Mouse (Mus musculus) NIH3T3 (cell line): Measurements from ENCODE around the gene Frmd4a.
"Not testable (repeated sequence)": the region's sequence is repeated elsewhere in the genome, so short reads cannot be mapped to it uniquely, and the experiment has no call there.

Experiments
- DNase-seq: peaks from one replicate; pipeline ENCODE4 v3.0.0-alpha.2; 2012; ENCODE audit warnings: low read depth

Frmd4a gene

DNA sequence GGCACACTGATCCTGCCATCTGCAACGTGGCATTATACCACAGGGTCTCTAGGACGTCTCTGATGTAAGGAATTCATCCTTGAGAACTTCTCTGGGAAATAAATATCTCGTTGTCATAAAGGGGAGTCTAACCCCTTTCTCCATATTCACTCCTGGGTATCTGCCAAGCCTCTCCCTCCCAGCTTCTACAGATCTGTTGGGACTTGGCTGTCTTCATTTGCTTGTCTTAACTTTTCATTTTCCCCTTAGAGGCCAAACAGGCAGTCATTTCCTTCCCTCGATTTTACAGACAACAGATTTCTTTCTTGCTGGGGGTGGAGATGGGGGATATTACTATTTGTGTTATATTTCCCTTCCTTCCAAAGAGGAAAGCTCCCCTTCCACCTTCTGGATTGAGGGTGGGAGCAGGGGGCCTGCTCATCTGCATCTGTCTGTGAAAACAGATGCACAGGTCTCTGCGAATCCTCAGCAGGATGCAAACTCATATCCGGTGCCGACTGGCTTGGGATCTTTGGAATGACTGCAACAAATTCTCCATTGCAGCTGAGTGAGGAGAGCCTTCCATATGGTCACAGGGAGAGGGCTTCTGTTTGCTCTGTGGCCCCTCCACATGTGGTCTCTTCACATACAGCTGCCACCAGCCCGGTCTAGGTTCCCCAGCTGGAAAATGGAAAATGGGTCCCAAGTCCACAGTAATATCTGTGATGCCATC is 562.0 kb downstream of the Frmd4a start:
- DNase-seq: no peak

DNA sequence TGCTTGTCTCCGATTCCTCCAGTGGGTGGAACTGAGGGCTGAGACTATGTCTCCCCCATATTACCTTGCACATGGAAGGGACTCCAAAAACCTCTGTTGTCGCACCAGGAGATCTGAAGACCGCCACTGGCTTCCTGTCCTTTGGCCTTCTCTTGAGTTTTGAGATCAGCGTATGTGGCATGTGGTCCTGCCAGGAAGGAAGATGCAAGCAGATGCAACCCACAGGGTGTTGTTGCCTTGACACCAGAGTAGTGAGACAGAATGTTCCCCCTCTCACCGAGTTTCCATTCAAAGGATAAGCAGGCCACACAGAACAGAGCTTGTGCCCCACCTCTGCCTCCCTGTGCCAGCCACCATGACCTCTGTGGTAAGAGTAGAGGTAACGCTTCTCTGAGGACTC is 563.1 kb downstream of the Frmd4a start:
- DNase-seq: no peak

DNA sequence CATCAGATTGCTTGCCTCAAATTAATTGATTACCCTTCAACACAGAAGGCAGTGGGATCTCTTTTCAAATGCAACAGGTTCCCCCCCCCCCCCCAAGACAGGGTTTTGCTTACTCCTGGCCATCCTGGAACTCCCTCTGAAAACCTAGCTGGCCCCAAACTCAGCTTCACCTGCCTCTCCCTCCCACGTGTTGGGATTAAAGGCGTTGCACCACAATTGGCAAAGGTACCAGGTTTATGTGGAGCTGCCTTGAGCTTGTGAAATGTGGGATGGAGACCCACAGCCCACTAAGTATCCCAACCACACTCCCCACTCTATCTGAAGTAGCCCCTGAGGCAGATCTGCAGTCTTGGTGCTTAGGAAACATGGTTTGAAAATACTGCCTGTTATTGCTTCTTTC is 565.4 kb downstream of the Frmd4a start:
- DNase-seq: no peak

DNA sequence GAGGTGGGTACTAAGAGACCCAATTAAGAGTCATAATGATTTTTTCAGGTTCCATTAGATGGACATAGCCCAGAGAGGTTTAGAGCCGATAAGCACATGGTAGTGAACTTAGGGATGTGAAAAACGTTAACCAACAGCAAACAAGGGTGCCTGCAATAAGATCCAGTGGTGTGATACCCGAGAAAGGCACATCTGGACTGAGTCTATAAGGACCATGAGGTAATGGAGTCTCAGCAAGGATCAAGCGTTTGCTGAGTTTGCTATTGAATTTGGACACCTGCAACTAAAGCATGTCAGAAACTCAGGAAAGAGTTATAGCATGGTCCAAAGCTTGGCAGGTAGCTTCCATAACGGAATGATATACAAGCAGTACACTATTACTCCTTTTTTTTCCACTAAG is 566.7 kb downstream of the Frmd4a start:
- no peak for DNase-seq

DNA sequence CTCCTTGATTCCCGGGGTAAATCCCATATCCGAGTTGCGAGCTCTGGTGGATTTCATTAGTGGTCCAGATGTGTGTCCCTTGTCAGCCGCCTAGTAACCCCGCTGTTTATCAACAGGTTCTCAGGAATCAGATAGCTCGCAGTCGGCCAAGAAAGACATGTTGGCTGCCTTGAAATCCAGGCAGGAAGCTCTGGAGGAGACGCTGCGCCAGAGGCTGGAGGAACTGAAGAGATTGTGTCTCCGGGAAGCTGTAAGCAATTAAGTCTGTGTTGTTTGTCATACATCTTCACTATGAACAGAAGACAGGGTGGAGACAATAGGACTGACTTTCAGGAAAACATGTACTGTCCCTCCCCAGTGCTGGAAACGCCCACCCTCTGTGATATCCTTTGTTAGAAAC is 568.7 kb downstream of the Frmd4a start:
- no peak for DNase-seq

DNA sequence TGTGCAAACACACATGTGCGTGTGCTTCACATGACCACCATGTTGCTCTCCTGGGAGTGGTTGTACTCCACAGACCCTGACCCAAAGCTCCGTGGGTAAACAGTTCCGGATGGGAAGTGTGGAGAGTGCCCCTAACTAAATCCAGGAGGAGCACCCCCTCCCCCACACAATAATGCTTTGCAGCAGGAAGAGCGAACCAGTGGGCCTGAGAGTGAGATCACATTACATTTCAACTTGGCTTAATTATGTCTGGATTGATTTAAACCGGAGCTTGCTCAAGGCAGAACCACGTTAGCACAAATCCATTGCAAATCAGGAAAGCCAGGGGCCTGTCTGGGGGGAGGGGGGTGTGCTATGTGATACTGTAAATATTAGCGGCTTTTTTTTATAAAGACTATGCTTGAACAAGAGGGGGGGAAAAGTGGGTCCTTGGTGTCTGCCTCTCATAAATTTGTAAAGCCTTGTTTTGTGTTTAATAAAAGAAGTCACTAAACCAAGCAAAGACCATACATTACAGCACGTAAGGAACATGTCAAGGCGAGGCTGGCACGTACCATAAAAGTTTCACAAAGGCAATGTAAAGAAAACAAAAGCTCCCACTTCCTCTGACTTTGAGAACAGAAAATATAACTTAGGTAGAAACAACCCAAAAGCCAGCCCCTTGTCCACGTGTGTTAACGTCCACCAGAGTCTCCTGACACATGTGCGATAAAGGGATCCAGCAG is 570.3 kb downstream of the Frmd4a start:
- DNase-seq: no peak

DNA sequence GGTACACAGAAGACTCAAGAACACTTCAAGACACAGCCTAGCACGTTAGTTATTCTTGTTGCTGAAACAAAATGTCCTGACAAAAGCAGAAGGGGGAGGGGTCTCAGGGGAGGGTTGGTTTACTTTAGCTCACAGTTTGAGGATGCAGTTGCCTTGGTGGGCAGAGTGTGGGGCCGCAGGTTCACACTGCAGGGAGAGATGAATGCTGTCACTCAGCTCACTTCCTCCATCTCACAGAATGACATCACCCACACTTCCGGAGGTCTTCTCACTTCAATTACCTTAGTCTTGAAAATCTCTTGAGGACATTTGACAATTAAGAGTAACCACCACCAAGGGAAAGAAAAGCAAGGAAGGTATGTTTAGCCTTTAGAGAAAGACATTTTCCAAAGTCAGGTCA is 574.1 kb downstream of the Frmd4a start:
- DNase-seq: no peak

DNA sequence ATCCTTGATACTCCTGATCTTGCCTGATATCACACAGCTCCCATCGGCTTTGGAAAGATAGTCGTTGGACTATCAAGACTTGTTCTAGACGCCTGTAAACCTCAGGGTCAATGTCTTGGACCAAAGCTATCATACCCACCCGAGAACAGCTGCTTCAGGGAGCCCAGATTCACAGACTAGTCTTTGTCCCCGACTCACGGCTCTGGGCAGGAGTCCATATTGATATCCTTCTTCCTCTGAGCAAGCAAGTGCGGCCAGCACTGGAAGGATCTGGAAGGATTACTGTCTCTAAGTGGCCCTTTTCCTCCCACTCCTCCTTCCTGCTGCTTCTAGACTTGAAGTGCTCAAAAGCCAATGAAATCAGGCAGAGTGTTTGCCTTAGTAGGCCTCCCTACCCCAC is 575.1 kb downstream of the Frmd4a start:
- no peak for DNase-seq

DNA sequence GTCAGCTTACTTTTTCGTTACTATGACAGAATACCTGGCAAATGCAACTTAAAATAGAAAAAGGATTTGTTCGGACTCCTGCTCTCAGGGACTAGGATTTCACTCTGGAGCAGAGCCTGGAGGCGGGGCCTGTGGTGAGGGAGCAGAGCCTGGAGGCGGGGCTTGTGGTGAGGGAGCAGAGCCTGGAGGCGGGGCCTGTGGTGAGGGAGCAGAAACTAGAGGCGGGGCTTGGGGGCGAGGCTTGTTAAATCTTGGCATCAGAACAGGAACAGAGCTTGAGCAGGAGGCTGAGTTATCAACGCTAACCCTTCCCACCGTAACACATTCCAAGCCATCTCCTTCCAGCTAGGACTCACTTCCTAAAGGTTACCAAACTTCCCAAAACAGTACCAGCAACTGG is 575.9 kb downstream of the Frmd4a start:
- DNase-seq: peak; percentile 76

DNA sequence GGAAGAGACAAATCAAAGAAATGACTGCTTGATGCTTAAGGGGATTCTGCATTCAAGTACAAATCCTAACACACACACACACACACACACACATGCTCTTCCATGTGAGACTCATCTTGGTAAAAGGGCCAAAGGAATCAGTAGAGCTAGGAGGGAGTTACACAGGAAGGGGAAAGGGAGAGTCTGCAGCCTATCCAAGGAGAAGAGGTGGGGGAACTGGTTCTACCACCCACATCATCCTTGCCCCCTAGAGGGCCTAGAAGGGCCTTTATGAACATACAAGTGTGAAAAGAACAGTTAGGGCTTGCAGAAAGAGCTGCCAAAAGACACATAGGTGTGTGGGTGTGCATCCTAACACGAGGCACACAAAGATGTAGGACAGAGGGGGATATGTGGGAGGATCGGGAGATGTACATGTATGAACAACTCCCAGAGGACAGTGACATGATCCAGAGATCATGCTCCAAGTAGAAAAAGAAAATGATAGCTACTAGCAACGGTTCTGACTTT is 576.4 kb downstream of the Frmd4a start:
- no peak for DNase-seq

DNA sequence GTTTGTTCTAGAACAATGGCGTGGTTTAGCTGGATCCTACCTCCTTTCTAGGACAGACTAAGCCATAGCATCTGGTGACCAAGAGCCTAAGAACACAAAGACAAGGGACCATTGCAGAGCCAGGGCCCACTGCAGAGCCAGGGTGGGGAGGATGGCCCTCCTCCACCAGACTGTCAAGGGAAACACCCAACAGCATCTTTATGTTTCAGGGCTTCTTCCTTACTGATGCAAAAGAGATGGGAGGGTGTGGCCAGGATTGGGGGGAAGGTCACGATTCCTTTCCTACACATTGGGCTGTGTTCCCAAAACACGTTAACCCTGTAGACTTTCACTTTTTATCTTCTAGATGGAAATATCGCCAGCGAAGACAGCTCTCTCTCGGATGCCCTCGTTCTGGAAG is 579.5 kb downstream of the Frmd4a start:
- DNase-seq: no peak

DNA sequence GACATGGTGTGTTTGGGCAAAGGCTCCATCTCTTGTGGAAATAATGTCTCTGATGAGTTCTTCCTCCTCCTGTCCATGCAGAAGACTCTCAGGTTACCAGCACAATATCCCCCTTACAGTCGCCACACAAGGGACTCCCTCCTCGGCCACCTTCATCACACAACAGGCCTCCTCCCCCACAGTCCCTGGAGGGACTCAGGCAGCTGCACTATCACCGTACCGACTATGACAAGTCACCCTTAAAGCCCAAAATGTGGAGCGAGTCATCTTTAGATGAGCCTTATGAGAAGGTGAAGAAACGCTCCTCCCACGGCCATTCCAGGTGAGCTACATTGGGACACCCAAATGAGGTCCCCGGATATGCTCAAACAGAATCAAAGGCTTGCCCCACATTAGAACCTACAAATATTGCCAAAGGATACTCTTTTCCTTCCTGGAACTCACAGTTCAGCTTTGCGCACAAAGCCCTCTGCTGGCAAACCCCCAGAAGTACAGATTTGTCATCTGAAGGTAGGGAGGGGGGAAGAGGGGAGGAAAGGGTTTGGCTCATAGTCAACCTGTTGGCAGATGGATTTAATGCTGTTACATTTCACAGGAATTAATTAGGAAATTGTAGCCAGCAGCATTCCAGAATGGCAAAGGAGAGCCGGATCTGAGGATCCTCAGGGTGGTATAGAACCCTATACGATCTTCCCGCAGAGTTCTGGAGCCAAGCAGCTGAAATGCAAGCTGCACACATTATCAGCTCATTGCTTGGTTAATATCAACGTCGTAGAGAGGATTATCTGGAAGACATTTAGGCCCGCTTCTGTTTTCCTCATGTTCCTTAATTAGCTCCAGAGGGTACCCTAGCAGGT is 583.7 kb downstream of the Frmd4a start:
- DNase-seq: peak; percentile 74

DNA sequence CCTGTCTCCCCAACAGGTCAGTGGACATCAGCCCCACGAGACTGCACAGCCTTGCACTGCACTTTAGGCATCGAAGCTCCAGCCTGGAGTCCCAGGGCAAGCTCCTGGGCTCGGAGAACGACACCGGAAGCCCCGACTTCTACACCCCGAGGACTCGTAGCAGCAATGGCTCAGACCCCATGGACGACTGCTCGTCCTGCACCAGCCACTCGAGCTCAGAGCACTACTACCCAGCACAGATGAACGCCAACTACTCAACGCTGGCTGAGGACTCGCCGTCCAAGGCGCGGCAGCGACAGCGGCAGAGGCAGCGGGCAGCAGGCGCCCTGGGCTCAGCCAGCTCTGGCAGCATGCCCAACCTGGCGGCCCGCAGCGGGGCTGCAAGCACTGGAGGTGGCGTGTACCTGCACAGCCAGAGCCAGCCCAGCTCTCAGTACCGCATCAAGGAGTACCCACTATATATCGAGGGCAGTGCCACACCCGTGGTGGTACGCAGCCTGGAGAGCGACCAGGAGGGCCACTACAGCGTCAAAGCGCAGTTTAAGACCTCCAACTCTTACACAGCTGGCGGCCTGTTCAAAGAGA is 585.9 kb downstream of the Frmd4a start:
- DNase-seq: no peak

DNA sequence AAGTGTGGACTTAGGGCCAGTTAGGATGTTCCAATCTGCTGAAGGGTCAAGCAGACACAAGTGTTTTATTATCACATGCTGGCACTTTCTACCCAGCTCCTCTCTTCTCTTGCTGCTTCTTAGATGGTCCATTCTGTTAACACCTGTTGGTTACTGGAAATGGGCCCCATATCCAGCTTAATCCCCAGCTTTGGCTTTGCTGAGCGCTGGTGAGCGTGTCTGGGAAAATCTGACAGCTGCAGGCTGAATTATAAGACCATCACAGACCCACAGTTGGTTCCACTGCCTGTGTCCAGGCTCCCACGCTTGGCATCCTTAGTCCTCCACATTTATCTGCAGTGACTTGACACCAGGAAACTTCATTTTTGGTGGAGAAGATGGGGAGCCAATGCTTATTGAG is 589.0 kb downstream of the Frmd4a start:
- no peak for DNase-seq

DNA sequence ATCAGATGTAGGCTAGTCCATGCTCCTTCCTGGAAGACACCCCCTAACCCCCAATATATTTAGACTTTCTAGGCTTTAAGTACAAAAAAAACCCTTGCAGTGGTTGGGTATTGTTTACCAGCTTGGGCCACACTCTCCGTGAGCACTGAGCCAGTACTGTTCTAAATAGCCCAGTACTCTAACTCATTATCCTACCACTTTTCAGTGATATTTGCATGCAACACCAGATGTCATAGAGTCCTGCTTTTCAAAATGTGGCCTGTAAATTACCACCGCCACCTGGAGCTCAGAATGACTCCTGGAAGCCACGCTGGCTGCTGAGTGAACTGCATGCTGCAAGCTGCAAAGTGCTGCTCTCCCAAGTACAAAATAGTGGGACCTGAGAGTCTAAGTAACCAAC is 590.7 kb downstream of the Frmd4a start:
- no peak for DNase-seq

DNA sequence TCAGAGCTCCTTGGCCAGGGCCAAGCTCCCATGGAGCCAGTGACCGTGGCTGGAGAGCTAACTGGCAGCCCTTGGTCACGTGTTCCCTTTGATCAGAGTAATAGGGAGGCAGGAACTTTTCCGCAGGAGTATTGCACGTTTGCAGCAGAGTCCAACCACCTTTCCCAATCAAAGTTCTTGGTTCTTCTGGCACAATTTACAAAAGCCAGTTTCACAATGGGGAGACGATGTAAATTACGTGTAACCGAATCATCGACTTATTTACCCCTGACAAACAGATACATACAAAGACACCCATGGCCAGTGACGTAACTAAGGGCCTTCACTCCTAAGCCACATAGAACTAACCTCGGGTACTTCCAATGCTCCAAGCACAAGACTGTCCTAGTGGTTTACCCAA is 591.9 kb downstream of the Frmd4a start:
- DNase-seq: no peak

DNA sequence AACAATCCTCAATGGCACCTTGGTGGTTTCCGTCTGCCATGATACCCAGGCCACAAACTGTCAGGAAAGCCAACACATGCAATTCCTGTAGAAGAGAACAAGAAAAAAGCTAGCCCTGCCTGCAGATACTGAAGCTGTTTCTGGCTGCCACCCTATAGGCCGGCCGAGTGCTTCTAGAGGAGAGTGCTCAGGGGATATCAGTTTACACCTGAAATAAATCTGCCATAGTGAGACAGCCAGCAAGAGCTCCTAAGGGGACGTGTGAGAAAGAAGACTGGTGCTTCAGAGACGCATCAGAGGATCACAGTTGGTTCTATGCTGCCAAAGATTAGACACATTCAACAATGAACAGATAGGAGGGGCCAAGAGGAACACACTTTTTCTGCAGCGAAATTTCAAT is 593.8 kb downstream of the Frmd4a start:
- no peak for DNase-seq

DNA sequence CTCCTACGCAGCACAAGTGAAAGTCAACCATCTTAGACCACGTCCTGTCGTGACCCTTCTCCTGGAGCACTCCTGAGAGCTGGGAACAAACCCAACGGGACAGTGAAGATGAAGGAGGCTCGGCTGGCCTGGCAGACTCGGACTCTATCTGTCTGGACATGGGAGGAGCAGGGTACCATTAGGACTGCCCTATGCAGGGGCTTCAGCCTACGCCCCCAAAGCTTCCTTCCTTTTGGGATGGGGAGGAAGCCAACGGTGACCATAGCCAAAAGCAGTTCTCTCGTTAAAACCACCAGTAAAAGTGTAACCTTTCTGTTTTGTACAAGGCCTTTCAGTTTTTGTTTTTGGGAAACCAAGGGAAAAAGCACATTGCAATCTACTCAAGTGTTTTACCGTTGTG is 594.2 kb downstream of the Frmd4a start:
- no peak for DNase-seq

DNA sequence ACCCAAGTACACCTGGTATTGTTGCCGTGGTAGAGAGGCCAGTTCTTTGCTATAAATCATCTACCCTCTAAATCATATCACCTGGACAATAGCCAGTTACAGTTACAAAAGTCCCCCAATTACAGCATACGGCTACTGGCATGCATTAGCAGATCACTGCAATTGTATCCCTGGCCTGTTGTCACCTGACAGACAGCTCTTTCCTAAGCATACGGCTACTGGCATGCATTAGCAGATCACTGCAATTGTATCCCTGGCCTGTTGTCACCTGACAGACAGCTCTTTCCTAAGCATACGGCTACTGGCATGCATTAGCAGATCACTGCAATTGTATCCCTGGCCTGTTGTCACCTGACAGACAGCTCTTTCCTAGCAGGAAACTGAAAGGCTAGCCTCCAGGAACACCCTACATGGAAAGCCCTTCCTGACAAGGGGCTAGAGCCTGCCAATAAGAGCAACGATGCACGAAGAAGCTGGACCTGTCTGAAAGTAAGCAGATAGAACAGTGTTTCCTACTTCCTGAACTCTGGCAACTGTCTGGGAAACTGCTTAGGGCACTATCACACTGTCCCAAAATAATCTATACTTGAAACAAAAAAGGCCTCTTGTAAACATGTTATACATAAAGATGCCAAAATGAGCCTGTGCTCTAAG is 596.9 kb downstream of the Frmd4a start:
- not testable (repeated sequence) for DNase-seq

DNA sequence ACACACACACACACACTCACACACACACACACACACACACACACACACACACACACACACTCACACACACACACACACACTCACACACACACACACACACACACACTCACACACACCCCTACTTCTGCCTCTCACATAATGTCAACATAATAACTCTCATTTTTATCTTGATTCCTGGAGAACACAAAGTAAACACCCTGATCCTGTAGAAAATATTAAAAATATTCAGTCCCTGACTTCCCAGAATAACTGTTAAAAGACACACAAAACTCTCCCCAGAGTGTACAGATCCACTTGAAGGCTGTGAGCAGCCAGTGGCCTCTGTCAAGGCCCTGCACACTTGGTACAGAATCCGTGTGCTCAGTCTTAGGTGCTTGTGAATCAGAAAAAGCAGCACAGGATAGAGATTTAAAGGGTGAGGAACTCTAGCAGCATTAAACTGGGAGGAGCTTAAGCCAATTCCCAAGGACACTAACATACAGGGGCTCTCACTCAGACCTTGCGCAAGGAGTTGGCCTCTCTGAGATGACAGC is 597.6 kb downstream of the Frmd4a start:
- DNase-seq: no peak

DNA sequence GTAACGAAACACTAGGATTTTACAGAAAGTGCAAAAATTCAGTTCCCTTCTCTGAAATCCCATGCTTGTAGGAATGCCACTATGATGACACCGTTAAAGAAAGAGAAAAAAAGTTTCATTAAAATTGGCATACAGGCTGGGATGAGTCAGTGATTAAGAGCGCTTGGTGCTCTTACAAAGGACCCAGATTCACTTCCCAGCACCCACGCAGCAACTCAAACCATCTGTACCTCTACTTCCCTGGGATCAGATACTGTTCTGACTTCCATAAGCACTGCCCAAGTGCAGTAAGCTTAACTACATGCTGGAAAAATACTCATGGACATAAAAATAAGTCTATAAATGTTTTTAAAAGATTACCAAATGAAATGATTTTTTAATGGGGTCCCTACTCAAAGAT is 599.5 kb downstream of the Frmd4a start:
- peak; percentile 28 for DNase-seq

DNA sequence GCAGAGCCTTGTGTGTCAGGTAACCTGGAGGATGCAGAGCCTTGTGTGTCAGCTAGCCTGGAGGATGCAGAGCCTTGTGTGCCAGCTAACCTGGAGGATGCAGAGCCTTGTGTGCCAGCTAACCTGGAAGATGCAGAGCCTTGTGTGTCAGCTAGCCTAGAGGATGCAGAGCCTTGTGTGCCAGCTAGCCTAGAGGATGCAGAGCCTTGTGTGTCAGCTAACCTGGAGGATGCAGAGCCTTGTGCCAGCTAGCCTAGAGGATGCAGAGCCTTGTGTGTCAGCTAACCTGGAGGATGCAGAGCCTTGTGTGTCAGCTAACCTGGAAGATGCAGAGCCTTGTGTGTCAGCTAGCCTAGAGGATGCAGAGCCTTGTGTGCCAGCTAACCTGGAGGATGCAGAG is 601.6 kb downstream of the Frmd4a start:
- DNase-seq: not testable (repeated sequence)
